Mouse (Mus musculus): ENCODE results near the gene Gfod1. TPM values are rescaled to one million over a fixed set of nuclear protein-coding genes. Genes with fewer than 3 reads are reported as not detected.
A peak's percentile ranks its signal among the peaks of the same experiment; 100 is the strongest.

The Gfod1 gene
- total RNA-seq, 2 experiments from 2014 or later, result 118 to 134 TPM

- Histone ChIP-seq H3K4me3 (no peak overlapping the region), H3K27ac (peak overlapping the region; percentile 72)
- intact Hi-C loops (cut with DNase I), result loop anchor here (5.0 kb wide), 1 partner anchor 41 kb away; no protein-coding TSS in a partner anchor
- TF ChIP-seq CTCF (IDR thresholded peaks at IDR 0.05), result no peak
- peak; percentile 55 to 61 for DNase-seq (ENCODE audit: extremely low spot score in 1 of 2, low spot score in 2 of 2)
These were observed 112.2 kb downstream of the Gfod1 start for GRCm38 (mm10) chr13:43191741-43192192.

- no peak for TF ChIP-seq CTCF (IDR thresholded peaks at IDR 0.05)
- DNase-seq (ENCODE audit: extremely low spot score in 1 of 2, low spot score in 2 of 2), result no peak
- peak overlapping the region; percentile 65 for H3K27ac ChIP-seq
- no peak overlapping the region for H3K4me3 ChIP-seq
- intact Hi-C loops (cut with DNase I), result loop anchor here (5.0 kb wide), 1 partner anchor 41 kb away; no protein-coding TSS in a partner anchor
These were observed 112.7 kb downstream of the Gfod1 start for GRCm38 (mm10) chr13:43191290-43191689.

- TF ChIP-seq CTCF (IDR thresholded peaks at IDR 0.05), result no peak
- DNase-seq (ENCODE audit: extremely low spot score in 1 of 2, low spot score in 2 of 2), result no peak
- H3K27ac ChIP-seq, result no peak overlapping the region
- H3K4me3 ChIP-seq, result no peak overlapping the region
- intact Hi-C loops (cut with DNase I), result no loop called here
These were observed 116.2 kb downstream of the Gfod1 start for GRCm38 (mm10) chr13:43187736-43188135.

- TF ChIP-seq CTCF (IDR thresholded peaks at IDR 0.05), result no peak
- no peak for DNase-seq (ENCODE audit: extremely low spot score in 1 of 2, low spot score in 2 of 2)
- Histone ChIP-seq H3K27ac (no peak overlapping the region), H3K4me3 (peak overlapping the region; percentile 32)
- intact Hi-C loops (cut with DNase I), result loop anchor here (2.0 kb wide), 2 partner anchors 117 to 297 kb away; partner anchors contain the start of gene Ranbp9
These were observed 120.5 kb downstream of the Gfod1 start for GRCm38 (mm10) chr13:43183248-43184055.

GRCm38 (mm10) chr13:43182465-43183201 lies 121.3 kb downstream of the Gfod1 start:
- peak; percentile 92 for TF ChIP-seq CTCF (IDR thresholded peaks at IDR 0.05)
- Histone ChIP-seq H3K4me3 (peak overlapping the region; percentile 32), H3K27ac (peak overlapping the region; percentile 42; the same call in 1 of the 2 replicates)
- DNase-seq (ENCODE audit: extremely low spot score in 1 of 2, low spot score in 2 of 2), result peak; percentile 79 to 86
- intact Hi-C loops (cut with DNase I), result loop anchor here (2.0 kb wide), 2 partner anchors 118 to 298 kb away; partner anchors contain the start of gene Ranbp9

- intact Hi-C loops (cut with DNase I), result no loop called here
- Histone ChIP-seq H3K4me3 (no peak overlapping the region), H3K27ac (no peak overlapping the region)
- no peak for TF ChIP-seq CTCF (IDR thresholded peaks at IDR 0.05)
- DNase-seq (ENCODE audit: extremely low spot score in 1 of 2, low spot score in 2 of 2), result no peak
These were observed 122.9 kb downstream of the Gfod1 start for GRCm38 (mm10) chr13:43181104-43181503.

GRCm38 (mm10) chr13:43177317-43177716 lies 126.7 kb downstream of the Gfod1 start:
- TF ChIP-seq CTCF (IDR thresholded peaks at IDR 0.05), result no peak
- Histone ChIP-seq H3K4me3 (no peak overlapping the region), H3K27ac (no peak overlapping the region)
- DNase-seq (ENCODE audit: extremely low spot score in 1 of 2, low spot score in 2 of 2), result no peak
- intact Hi-C loops (cut with DNase I), result no loop called here

- Histone ChIP-seq H3K27ac (no peak overlapping the region), H3K4me3 (no peak overlapping the region)
- intact Hi-C loops (cut with DNase I), result no loop called here
- no peak for DNase-seq (ENCODE audit: extremely low spot score in 1 of 2, low spot score in 2 of 2)
- TF ChIP-seq CTCF (IDR thresholded peaks at IDR 0.05), result no peak
These were observed 127.3 kb downstream of the Gfod1 start for GRCm38 (mm10) chr13:43176676-43177075.

GRCm38 (mm10) chr13:43173262-43173661 lies 130.7 kb downstream of the Gfod1 start:
- H3K4me3 ChIP-seq, result no peak overlapping the region
- intact Hi-C loops (cut with DNase I), result loop anchor here (5.0 kb wide), 2 partner anchors 384 to 564 kb away; no protein-coding TSS in a partner anchor

GRCm38 (mm10) chr13:43172036-43172713 lies 131.8 kb downstream of the Gfod1 start:
- H3K4me3 ChIP-seq, result peak overlapping the region; percentile 63
- TF ChIP-seq CTCF (IDR thresholded peaks at IDR 0.05), result peak; percentile 34
- DNase-seq (ENCODE audit: extremely low spot score in 1 of 2, low spot score in 2 of 2), result no peak
- intact Hi-C loops (cut with DNase I), result loop anchor here (5.0 kb wide), 2 partner anchors 385 to 565 kb away; no protein-coding TSS in a partner anchor
- H3K27ac ChIP-seq, result peak overlapping the region; percentile 85; the same call in 1 of the 2 replicates

More at GRCm38 (mm10) chr13:43173262-43173661, 130.7 kb downstream of the Gfod1 start:
- peak; percentile 77 to 83 for DNase-seq (ENCODE audit: extremely low spot score in 1 of 2, low spot score in 2 of 2)
- peak; percentile 95 for TF ChIP-seq CTCF (IDR thresholded peaks at IDR 0.05)
- H3K27ac ChIP-seq, result no peak overlapping the region

Data from left cerebral cortex, adult 2 months (tissue).